Mouse (Mus musculus): ENCODE data around the gene Cd93.

Cd93 gene

GRCm38 (mm10) chr2:148443249-148443958, at the start of gene Cd93:
Gene Cd93, minus strand, starts transcription at chr2:148443563.
- no peak for DNase-seq (ENCODE audit: low read depth, low spot score)

DNA sequence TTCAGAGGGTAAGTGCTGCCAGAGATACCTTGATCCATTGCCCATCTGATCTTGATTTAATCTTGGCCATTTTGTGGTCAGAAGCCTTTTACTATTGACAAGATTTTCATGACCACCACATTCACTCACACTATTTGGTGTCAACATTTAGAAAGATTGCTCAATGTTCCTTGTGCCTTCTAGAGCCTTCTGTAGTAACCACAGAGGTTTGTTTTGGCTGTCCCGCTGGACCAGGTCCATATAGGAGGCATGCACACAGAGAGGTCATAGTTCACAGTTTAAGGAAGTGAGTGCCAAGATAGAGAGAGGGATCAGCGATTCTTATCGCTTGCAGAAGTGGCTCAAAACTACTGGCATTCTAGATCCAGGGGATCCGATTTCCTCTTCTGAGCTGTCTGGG, 48.7 kb upstream of the Cd93 start:
- no peak for DNase-seq (ENCODE audit: low read depth, low spot score)

- DNase-seq (ENCODE audit: low read depth, low spot score): no peak
These were observed 46.8 kb upstream of the Cd93 start for GRCm38 (mm10) chr2:148490150-148490549.

DNA sequence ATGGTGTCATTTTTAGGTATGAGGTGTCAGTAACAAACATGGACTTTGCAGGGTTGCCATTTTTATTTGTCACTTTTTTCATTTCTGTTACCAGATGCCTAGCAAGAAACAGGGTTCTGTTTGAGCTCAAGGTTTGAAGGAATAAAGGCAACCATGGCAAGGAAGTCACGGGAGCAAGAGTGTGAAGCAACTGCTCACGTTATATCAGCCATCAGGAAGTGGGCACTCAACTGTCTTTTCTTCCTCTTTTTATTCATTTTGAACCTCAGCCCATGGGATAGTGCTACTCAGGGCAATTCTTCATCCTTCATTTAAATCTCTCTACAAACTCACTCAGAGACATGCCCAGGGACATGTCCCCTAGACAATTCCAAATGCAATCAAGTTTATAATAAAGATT, 45.5 kb upstream of the Cd93 start:
- no peak for DNase-seq (ENCODE audit: low read depth, low spot score)

- no peak for DNase-seq (ENCODE audit: low read depth, low spot score)
These were observed 42.2 kb upstream of the Cd93 start for GRCm38 (mm10) chr2:148485576-148485975.

GRCm38 (mm10) chr2:148480376-148480775, 37.0 kb upstream of the Cd93 start:
- DNase-seq (ENCODE audit: low read depth, low spot score): no peak

- no peak for DNase-seq (ENCODE audit: low read depth, low spot score)
These were observed 34.9 kb upstream of the Cd93 start for GRCm38 (mm10) chr2:148478141-148478701.

GRCm38 (mm10) chr2:148477346-148477745, 34.0 kb upstream of the Cd93 start:
- no peak for DNase-seq (ENCODE audit: low read depth, low spot score)

GRCm38 (mm10) chr2:148476576-148476975, 33.2 kb upstream of the Cd93 start:
- no peak for DNase-seq (ENCODE audit: low read depth, low spot score)

- DNase-seq (ENCODE audit: low read depth, low spot score): no peak
These were observed 32.6 kb upstream of the Cd93 start for GRCm38 (mm10) chr2:148475879-148476495.

GRCm38 (mm10) chr2:148469341-148470238, 26.2 kb upstream of the Cd93 start:
- no peak for DNase-seq (ENCODE audit: low read depth, low spot score)

GRCm38 (mm10) chr2:148467921-148468440, 24.6 kb upstream of the Cd93 start:
- no peak for DNase-seq (ENCODE audit: low read depth, low spot score)

- no peak for DNase-seq (ENCODE audit: low read depth, low spot score)
These were observed 12.0 kb upstream of the Cd93 start for GRCm38 (mm10) chr2:148455341-148455740.

- DNase-seq (ENCODE audit: low read depth, low spot score): no peak
These were observed 10.7 kb upstream of the Cd93 start for GRCm38 (mm10) chr2:148454014-148454542.

GRCm38 (mm10) chr2:148453061-148453460, 9.7 kb upstream of the Cd93 start:
- no peak for DNase-seq (ENCODE audit: low read depth, low spot score)

DNA sequence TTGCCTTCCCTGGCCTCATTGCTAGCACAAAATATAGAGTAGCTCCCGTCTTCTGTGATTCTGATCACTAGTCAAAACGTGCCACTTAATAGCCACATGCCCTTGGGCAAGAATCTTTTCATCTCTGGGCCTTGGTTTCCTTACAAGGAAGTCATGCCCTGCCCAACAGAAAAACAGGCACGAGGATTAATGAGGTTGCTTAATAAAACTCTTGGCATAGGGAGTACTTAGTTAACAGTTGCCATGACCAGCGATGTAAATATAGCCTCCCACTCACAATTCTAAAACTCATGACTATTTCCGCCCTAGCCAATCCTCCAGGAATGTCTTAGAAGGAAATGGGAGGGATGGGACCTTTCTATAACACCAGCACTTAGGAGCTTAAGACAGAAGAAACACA, 8.1 kb upstream of the Cd93 start:
- no peak for DNase-seq (ENCODE audit: low read depth, low spot score)

DNA sequence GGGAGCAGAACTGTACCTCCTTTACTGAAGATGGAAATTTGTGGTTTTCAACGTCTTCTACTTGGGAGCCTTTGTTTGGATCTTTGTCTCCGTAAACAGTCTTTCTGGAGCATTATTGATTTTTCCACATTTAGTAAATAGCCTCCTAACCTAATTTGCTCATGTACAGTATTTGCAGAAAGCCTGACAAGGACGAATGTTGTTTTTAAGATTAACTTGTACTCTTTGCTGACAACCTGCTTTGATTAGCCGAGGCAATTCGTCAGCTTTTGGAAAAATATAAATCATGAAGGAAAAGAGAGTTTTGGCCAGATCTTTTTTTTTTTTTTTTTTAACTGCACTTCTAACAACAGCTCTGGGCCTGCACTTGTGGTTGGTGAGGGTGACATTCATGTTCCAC, 7.3 kb upstream of the Cd93 start:
- no peak for DNase-seq (ENCODE audit: low read depth, low spot score)

GRCm38 (mm10) chr2:148449659-148450058, 6.3 kb upstream of the Cd93 start:
- DNase-seq (ENCODE audit: low read depth, low spot score): no peak

DNA sequence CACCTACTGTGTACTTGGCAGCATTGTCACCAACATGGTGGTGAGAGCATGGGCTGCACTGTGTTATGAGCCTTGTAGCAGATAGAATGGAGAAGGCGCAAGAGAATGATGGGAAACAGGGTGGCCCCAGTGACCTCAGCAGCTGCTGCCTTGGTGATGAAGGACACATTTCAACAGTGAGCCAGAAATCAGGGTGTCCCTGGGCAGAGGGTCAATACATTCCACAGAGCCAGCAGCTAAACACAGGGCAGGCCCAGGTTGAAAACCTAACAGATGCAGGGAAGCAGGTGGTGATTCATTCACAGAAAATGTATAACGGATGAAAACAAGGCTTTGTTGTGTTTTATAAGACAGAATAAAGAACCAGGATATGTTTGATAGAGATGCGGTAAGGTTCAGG, 3.1 kb upstream of the Cd93 start:
- no peak for DNase-seq (ENCODE audit: low read depth, low spot score)

- DNase-seq (ENCODE audit: low read depth, low spot score): no peak
These were observed 2.3 kb upstream of the Cd93 start for GRCm38 (mm10) chr2:148445616-148446015.

GRCm38 (mm10) chr2:148444472-148444871, 1.1 kb upstream of the Cd93 start:
- no peak for DNase-seq (ENCODE audit: low read depth, low spot score)

- no peak for DNase-seq (ENCODE audit: low read depth, low spot score)
These were observed 653 bp downstream of the Cd93 start for GRCm38 (mm10) chr2:148442710-148443109.

Measured in c-Kit-negative CD71-positive TER-119-positive erythroid progenitor cells, embryonic 14.5 days (primary cell).